Mouse (Mus musculus): ENCODE measurements around the gene Pdf. TPM values are rescaled to one million over a fixed set of nuclear protein-coding genes. Genes with fewer than 3 reads are reported as not detected.
"Not testable (repeated sequence)": the region's sequence is repeated elsewhere in the genome, so short reads cannot be mapped to it uniquely, and the experiment has no call there.

Pdf gene
- total and polyA plus RNA-seq, 3 experiments = 36.0 to 43.6 TPM; not detected in 1

GRCm38 (mm10) chr8:106997416-106997815, 51.0 kb downstream of the Pdf start:
- no peak overlapping the region for H3K4me3 ChIP-seq (ENCODE audit: control insufficient read depth in 1 of 2, insufficient read depth in 1 of 2, low read depth in 2 of 2, low read length in 2 of 2)
- TF ChIP-seq CHD2 (IDR thresholded peaks at IDR 0.05; ENCODE audit: low read length) = no peak
- no peaks in the 10 kb centered on the region for H3K4me1 ChIP-seq (ENCODE audit: control insufficient read depth in 1 of 2, insufficient read depth in 2 of 2, low read length in 2 of 2)
- no peak overlapping the region for H3K9ac ChIP-seq (ENCODE audit: control insufficient read depth, low read depth, low read length, poor library complexity, severe bottlenecking)
- no peaks in the 10 kb centered on the region for H3K36me3 ChIP-seq (ENCODE audit: control insufficient read depth in 1 of 2, insufficient read depth in 2 of 2, low read length in 2 of 2)
- H3K79me2 ChIP-seq (ENCODE audit: control insufficient read depth, insufficient read depth, low read length, poor library complexity) = no peaks in the 10 kb centered on the region
- H3K27ac ChIP-seq (ENCODE audit: control insufficient read depth, low read depth, low read length) = no peak overlapping the region
- no peaks in the 10 kb centered on the region for H3K9me3 ChIP-seq (replicated peaks; ENCODE audit: insufficient read depth, low read length)
- DNase-seq (ENCODE audit: low read depth, low spot score) = no peak
- H3K27me3 ChIP-seq (ENCODE audit: control insufficient read depth in 1 of 2, insufficient read depth in 2 of 2, low read length in 2 of 2) = no peaks in the 10 kb centered on the region

GRCm38 (mm10) chr8:106996339-106996738, 52.1 kb downstream of the Pdf start:
- TF ChIP-seq ZNF384 (IDR thresholded peaks at IDR 0.05; ENCODE audit: low read depth, low read length) (peak; percentile 75), CTCF (IDR thresholded peaks at IDR 0.05 in 2 of 3, conservative IDR thresholded peaks at IDR 0.05 in 1 of 3; ENCODE audit: control insufficient read depth in 1 of 3, insufficient read depth in 1 of 3, low read depth in 2 of 3, low read length in 3 of 3, poor library complexity in 1 of 3, severe bottlenecking in 1 of 3) (peak in 2 of 3 experiments; percentile 8 to 28; a peak in 3 of 6 replicates)
- not testable (repeated sequence) for H3K79me2 ChIP-seq (ENCODE audit: control insufficient read depth, insufficient read depth, low read length, poor library complexity); H3K9ac ChIP-seq (ENCODE audit: control insufficient read depth, low read depth, low read length, poor library complexity, severe bottlenecking); H3K4me3 ChIP-seq (ENCODE audit: control insufficient read depth in 1 of 2, insufficient read depth in 1 of 2, low read depth in 2 of 2, low read length in 2 of 2); H3K36me3 ChIP-seq (ENCODE audit: control insufficient read depth in 1 of 2, insufficient read depth in 2 of 2, low read length in 2 of 2); H3K27ac ChIP-seq (ENCODE audit: control insufficient read depth, low read depth, low read length); H3K9me3 ChIP-seq (replicated peaks; ENCODE audit: insufficient read depth, low read length); H3K4me1 ChIP-seq (ENCODE audit: control insufficient read depth in 1 of 2, insufficient read depth in 2 of 2, low read length in 2 of 2); H3K27me3 ChIP-seq (ENCODE audit: control insufficient read depth in 1 of 2, insufficient read depth in 2 of 2, low read length in 2 of 2)
- peak; percentile 41 for DNase-seq (ENCODE audit: low read depth, low spot score)

Other genes with a start within 250 kb of the Pdf start
- 3.7 and 5.8 TPM in 2 replicates for gene Has3, start 178.4 kb downstream of the Pdf start, total RNA-seq (2012; rRNA removed)
- under 1 TPM in 1 of 2 experiments, not detected in 1; 0.40 TPM for gene Has3, start 178.4 kb downstream of the Pdf start, polyA plus RNA-seq (2012; ENCODE audit: insufficient read depth in 1 of 2, insufficient read length in 2 of 2, low read depth in 1 of 2, low replicate concordance in 2 of 2, missing spikeins in 1 of 2)
- 165 and 174 TPM in 2 replicates for gene Utp4, start 155.0 kb downstream of the Pdf start, total RNA-seq (2012; rRNA removed)
- 100 to 1,000 TPM; 123 to 218 TPM for gene Utp4, start 155.0 kb downstream of the Pdf start, polyA plus RNA-seq (2012; ENCODE audit: insufficient read depth in 1 of 2, insufficient read length in 2 of 2, low read depth in 1 of 2, low replicate concordance in 2 of 2, missing spikeins in 1 of 2)
- gene Sntb2, start 112.9 kb downstream of the Pdf start, total RNA-seq (2012; rRNA removed) = 3.0 and 3.6 TPM in 2 replicates
- 1 to 10 TPM in 1 of 2 experiments, not detected in 1; 3.8 TPM for gene Sntb2, start 112.9 kb downstream of the Pdf start, polyA plus RNA-seq (2012; ENCODE audit: insufficient read depth in 1 of 2, insufficient read length in 2 of 2, low read depth in 1 of 2, low replicate concordance in 2 of 2, missing spikeins in 1 of 2)
- gene Vps4a, start 17.4 kb downstream of the Pdf start, total RNA-seq (2012; rRNA removed) = 32.3 and 38.1 TPM in 2 replicates
- gene Vps4a, start 17.4 kb downstream of the Pdf start, polyA plus RNA-seq (2012; ENCODE audit: insufficient read depth in 1 of 2, insufficient read length in 2 of 2, low read depth in 1 of 2, low replicate concordance in 2 of 2, missing spikeins in 1 of 2) = 10 to 100 TPM in 1 of 2 experiments, not detected in 1; 43.2 TPM
- 18.1 and 27.2 TPM in 2 replicates for gene Cog8, start 8.1 kb upstream of the Pdf start, total RNA-seq (2012; rRNA removed)
- 10 to 100 TPM in 1 of 2 experiments, not detected in 1; 27.0 TPM for gene Cog8, start 8.1 kb upstream of the Pdf start, polyA plus RNA-seq (2012; ENCODE audit: insufficient read depth in 1 of 2, insufficient read length in 2 of 2, low read depth in 1 of 2, low replicate concordance in 2 of 2, missing spikeins in 1 of 2)
- 261 and 278 TPM in 2 replicates for gene Nip7, start 8.3 kb upstream of the Pdf start, total RNA-seq (2012; rRNA removed)
- gene Nip7, start 8.3 kb upstream of the Pdf start, polyA plus RNA-seq (2012; ENCODE audit: insufficient read depth in 1 of 2, insufficient read length in 2 of 2, low read depth in 1 of 2, low replicate concordance in 2 of 2, missing spikeins in 1 of 2) = 100 to 1,000 TPM; 189 to 336 TPM
- gene Tmed6, start 17.0 kb upstream of the Pdf start, total RNA-seq (2012; rRNA removed) = not detected in 2 replicates
- gene Tmed6, start 17.0 kb upstream of the Pdf start, polyA plus RNA-seq (2012; ENCODE audit: insufficient read depth in 1 of 2, insufficient read length in 2 of 2, low read depth in 1 of 2, low replicate concordance in 2 of 2, missing spikeins in 1 of 2) = not detected
- 14.1 and 15.0 TPM in 2 replicates for gene Terf2, start 47.9 kb upstream of the Pdf start, total RNA-seq (2012; rRNA removed)
- 10 to 100 TPM in 1 of 2 experiments, not detected in 1; 36.7 TPM for gene Terf2, start 47.9 kb upstream of the Pdf start, polyA plus RNA-seq (2012; ENCODE audit: insufficient read depth in 1 of 2, insufficient read length in 2 of 2, low read depth in 1 of 2, low replicate concordance in 2 of 2, missing spikeins in 1 of 2)
- gene Cyb5b, start 102.0 kb upstream of the Pdf start, total RNA-seq (2012; rRNA removed) = 66.5 and 67.9 TPM in 2 replicates
- gene Cyb5b, start 102.0 kb upstream of the Pdf start, polyA plus RNA-seq (2012; ENCODE audit: insufficient read depth in 1 of 2, insufficient read length in 2 of 2, low read depth in 1 of 2, low replicate concordance in 2 of 2, missing spikeins in 1 of 2) = 10 to 100 TPM; 69.4 to 79.1 TPM
- 4.2 and 5.1 TPM in 2 replicates for gene Nfat5, start 244.9 kb upstream of the Pdf start, total RNA-seq (2012; rRNA removed)
- 10 to 100 TPM in 1 of 2 experiments, not detected in 1; 11.3 TPM for gene Nfat5, start 244.9 kb upstream of the Pdf start, polyA plus RNA-seq (2012; ENCODE audit: insufficient read depth in 1 of 2, insufficient read length in 2 of 2, low read depth in 1 of 2, low replicate concordance in 2 of 2, missing spikeins in 1 of 2)

Measured in MEL (cell line).